Mouse (Mus musculus) liver, adult 2 months (tissue): ENCODE data around the gene Mthfd1.

Source experiments
- CTCF ChIP-seq: fragments of 200-500 bp; IDR thresholded peaks from 2 replicates; pipeline ENCODE4 v1.5.1; 2011; ENCODE audit warnings: low read depth, low read length, control low read depth
- POLR2A ChIP-seq: fragments of 200-500 bp; IDR thresholded peaks from 2 replicates; pipeline ENCODE4 v1.6.1; 2011; ENCODE audit warnings: low read length, control low read depth; ENCODE audit not compliant: insufficient read depth; ENCODE audit errors: extremely low read depth

- TF ChIP-seq CTCF (no peak), POLR2A (no peak)
Measured at GRCm38 (mm10) chr12:76304199-76304598, 49.1 kb downstream of the Mthfd1 start.
